ENCODE assay signal across 9 mouse cellular contexts in the genomic region with DNA sequence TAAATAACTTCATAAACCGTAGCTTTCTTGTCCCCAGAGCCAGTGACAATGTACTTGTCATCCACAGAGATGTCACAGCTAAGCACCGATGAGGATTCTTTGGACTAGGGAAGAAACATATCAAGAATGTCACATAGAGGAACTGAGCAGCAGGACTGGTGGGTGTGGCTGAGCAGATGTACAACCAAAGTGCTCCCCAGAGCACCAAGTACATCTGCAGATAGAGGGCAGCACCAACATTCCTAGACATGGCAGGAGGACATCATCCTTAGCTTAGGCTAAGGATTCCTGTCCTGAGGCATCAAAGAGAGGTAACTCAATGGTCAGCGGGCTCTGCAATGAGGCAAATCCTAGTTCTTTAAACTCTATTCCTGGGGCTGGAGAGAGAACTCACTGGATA.
A peak's percentile ranks its signal among the peaks of the same experiment; 100 is the strongest.
DNase-seq lines count a peak whose midpoint lies in the region; ATAC-seq and TF ChIP-seq lines count a peak whose summit lies in the region.
"Had no signal": no experiment of that assay in that cellular context is flagged by ENCODE, and none has a peak within 500 bp of the region (broad histone marks: within the 10 kb centered on the region; RNA-seq: fewer than 3 reads in every experiment).

No protein-coding gene starts in this region.

- H3K27me3 ChIP-seq in kidney, embryonic 15.5 days = no peaks in the 10 kb centered on the region
- no peaks in the 10 kb centered on the region for H3K27me3 ChIP-seq in kidney, postnatal 0 days (ENCODE audit: insufficient read depth, low read length)
- no peaks in the 10 kb centered on the region for H3K27me3 ChIP-seq in forebrain, embryonic 15.5 days

- H3K9me3 ChIP-seq in kidney, embryonic 15.5 days (replicated peaks) = no peaks in the 10 kb centered on the region
- no peaks in the 10 kb centered on the region for H3K9me3 ChIP-seq in kidney, postnatal 0 days (replicated peaks; ENCODE audit: low read length)
- H3K9me3 ChIP-seq in forebrain, embryonic 15.5 days = no peaks in the 10 kb centered on the region

- no peak overlapping the region for H3K9ac ChIP-seq in kidney, embryonic 15.5 days
- H3K9ac ChIP-seq in kidney, postnatal 0 days (ENCODE audit: low read depth, low read length) = no peak overlapping the region
- no peak overlapping the region for H3K9ac ChIP-seq in forebrain, embryonic 15.5 days (replicated peaks)

- no peak for ATAC-seq in kidney, embryonic 15.5 days (replicated peaks; ENCODE audit: low FRiP score)
- ATAC-seq in kidney, postnatal 0 days (replicated peaks; ENCODE audit: low FRiP score, low read depth) = no peak
- no peak for ATAC-seq in forebrain, embryonic 15.5 days (replicated peaks)

- WGBS in kidney, embryonic 15.5 days = 92% methylated on average over 3 of the region's 3 CpGs
- WGBS in kidney, postnatal 0 days = 93% methylated on average over 3 of the region's 3 CpGs
- 86% methylated on average over 3 of the region's 3 CpGs for WGBS in forebrain, embryonic 15.5 days

- H3K27ac ChIP-seq in kidney, embryonic 15.5 days = no peak overlapping the region
- no peak overlapping the region for H3K27ac ChIP-seq in kidney, postnatal 0 days
- no peak overlapping the region for H3K27ac ChIP-seq in forebrain, embryonic 15.5 days (replicated peaks)

- no peak overlapping the region for H3K4me2 ChIP-seq in kidney, embryonic 15.5 days
- H3K4me2 ChIP-seq in kidney, postnatal 0 days (ENCODE audit: low read length) = no peak overlapping the region
- no peak overlapping the region for H3K4me2 ChIP-seq in forebrain, embryonic 15.5 days (replicated peaks)

- peaks cover 65% of the 10 kb centered on the region for H3K36me3 ChIP-seq in kidney, embryonic 15.5 days
- peaks cover 19% of the 10 kb centered on the region; the same call in 1 of the 2 replicates for H3K36me3 ChIP-seq in kidney, postnatal 0 days (ENCODE audit: insufficient read depth, low read length)
- peaks cover 12% of the 10 kb centered on the region for H3K36me3 ChIP-seq in forebrain, embryonic 15.5 days

- H3K4me1 ChIP-seq in kidney, embryonic 15.5 days = no peaks in the 10 kb centered on the region
- no peaks in the 10 kb centered on the region for H3K4me1 ChIP-seq in kidney, postnatal 0 days (replicated peaks; ENCODE audit: insufficient read depth, low read length)
- H3K4me1 ChIP-seq in forebrain, embryonic 15.5 days = peaks cover 23% of the 10 kb centered on the region

- intact Hi-C loops in gastrocnemius, postnatal 36 days (cut with DNase I) = loop anchor here (10.0 kb wide), 1 partner anchor 145 kb away; a partner anchor contains a TSS

- peak; percentile 14 for DNase-seq in kidney, adult 11 months
- DNase-seq in MEL-GATA-1-ER (ENCODE audit: extremely low read depth, low read depth) = peak; percentile 10
- peak; percentile 36 for DNase-seq in kidney, postnatal 0 days (ENCODE audit: low spot score)
- peak; percentile 8 for DNase-seq in skeletal muscle tissue, adult 2 months (ENCODE audit: low read depth, low spot score)
- DNase-seq in urinary bladder, postnatal 10 days (ENCODE audit: low spot score) = no peak
- no peak for DNase-seq in gastrocnemius, postnatal 36 days

- no peak overlapping the region for H3K4me3 ChIP-seq in kidney, embryonic 15.5 days (replicated peaks)
- no peak overlapping the region for H3K4me3 ChIP-seq in kidney, postnatal 0 days (replicated peaks; ENCODE audit: low read depth, low read length)
- H3K4me3 ChIP-seq in forebrain, embryonic 15.5 days = no peak overlapping the region
- H3K4me3 ChIP-seq: myocyte had no signal

- TF ChIP-seq CTCF in kidney, postnatal 0 days (IDR thresholded peaks at IDR 0.05; ENCODE audit: low read depth) = peak; percentile 58

Comparison
In these comparisons a context has a peak if more than half of its experiments do, and no peak if none do; other contexts are left out.
1. DNase-seq: peak in kidney, adult 11 months (single experiment), MEL-GATA-1-ER (single experiment), kidney, postnatal 0 days (single experiment) and skeletal muscle tissue, adult 2 months (single experiment); none in urinary bladder, postnatal 10 days (single experiment) and gastrocnemius, postnatal 36 days (0 of 2).